Mouse (Mus musculus): ENCODE measurements around the gene Rhbdf1. TPM values are rescaled to one million over a fixed set of nuclear protein-coding genes. Genes with fewer than 3 reads are reported as not detected.
A peak's percentile ranks its signal among the peaks of the same experiment; 100 is the strongest.

Rhbdf1 gene
- polyA plus RNA-seq, 1 experiment = 56.7 TPM

GRCm38 (mm10) chr11:32226124-32226871 lies 4.2 kb upstream of the Rhbdf1 start, which contains the start of gene Mpg:
Mpg (plus strand) TSS chr11:32226505.
- Histone ChIP-seq H3K27me3 (ENCODE audit: control insufficient read depth, insufficient read depth, low read length) (no peaks in the 10 kb centered on the region), H3K4me3 (ENCODE audit: low read depth, low read length) (peak within 1 kb of the TSS; percentile 98), H3K4me1 (ENCODE audit: control insufficient read depth, insufficient read depth, insufficient read length, low read length) (peaks cover 29% of the 10 kb centered on the region), H3K27ac (ENCODE audit: insufficient read depth, low read depth, low read length) (peak within 1 kb of the TSS; percentile 71), H3K36me3 (ENCODE audit: control insufficient read depth, insufficient read depth, low read length) (peaks cover 7% of the 10 kb centered on the region; the same call in 1 of the 2 replicates)
- TF ChIP-seq POLR2A (IDR thresholded peaks at IDR 0.05; ENCODE audit: low read depth, low read length) (peak; percentile 95), CTCF (IDR thresholded peaks at IDR 0.05; ENCODE audit: extremely low read depth, insufficient read length, insufficient replicate concordance, low read depth, low read length) (no peak)
- 3% methylated on average over 47 of the region's 47 CpGs for WGBS

- peak overlapping the region; percentile 71 for H3K27ac ChIP-seq (ENCODE audit: insufficient read depth, low read depth, low read length)
- WGBS = 38% methylated on average over 7 of the region's 7 CpGs
- TF ChIP-seq CTCF (IDR thresholded peaks at IDR 0.05; ENCODE audit: extremely low read depth, insufficient read length, insufficient replicate concordance, low read depth, low read length) (no peak), POLR2A (IDR thresholded peaks at IDR 0.05; ENCODE audit: low read depth, low read length) (no peak)
- no peak overlapping the region for H3K4me3 ChIP-seq (ENCODE audit: low read depth, low read length)
- no peaks in the 10 kb centered on the region for H3K27me3 ChIP-seq (ENCODE audit: control insufficient read depth, insufficient read depth, low read length)
- H3K36me3 ChIP-seq (ENCODE audit: control insufficient read depth, insufficient read depth, low read length) = peaks cover 3% of the 10 kb centered on the region; the same call in 1 of the 2 replicates
- peaks cover 31% of the 10 kb centered on the region for H3K4me1 ChIP-seq (ENCODE audit: control insufficient read depth, insufficient read depth, insufficient read length, low read length)
Measured at GRCm38 (mm10) chr11:32225222-32226104, 3.4 kb upstream of the Rhbdf1 start.

GRCm38 (mm10) chr11:32224468-32225139 lies 2.5 kb upstream of the Rhbdf1 start:
- Histone ChIP-seq H3K27ac (ENCODE audit: insufficient read depth, low read depth, low read length) (peak overlapping the region; percentile 71), H3K4me3 (ENCODE audit: low read depth, low read length) (no peak overlapping the region), H3K27me3 (ENCODE audit: control insufficient read depth, insufficient read depth, low read length) (no peaks in the 10 kb centered on the region), H3K36me3 (ENCODE audit: control insufficient read depth, insufficient read depth, low read length) (no peaks in the 10 kb centered on the region), H3K4me1 (ENCODE audit: control insufficient read depth, insufficient read depth, insufficient read length, low read length) (peaks cover 31% of the 10 kb centered on the region)
- no peak for TF ChIP-seq CTCF (IDR thresholded peaks at IDR 0.05; ENCODE audit: extremely low read depth, insufficient read length, insufficient replicate concordance, low read depth, low read length)
- no peak for TF ChIP-seq POLR2A (IDR thresholded peaks at IDR 0.05; ENCODE audit: low read depth, low read length)
- 2% methylated on average over 4 of the region's 4 CpGs for WGBS

GRCm38 (mm10) chr11:32223297-32223967 lies 1.3 kb upstream of the Rhbdf1 start:
- H3K36me3 ChIP-seq (ENCODE audit: control insufficient read depth, insufficient read depth, low read length) = no peaks in the 10 kb centered on the region
- H3K4me3 ChIP-seq (ENCODE audit: low read depth, low read length) = no peak overlapping the region
- peaks cover 31% of the 10 kb centered on the region for H3K4me1 ChIP-seq (ENCODE audit: control insufficient read depth, insufficient read depth, insufficient read length, low read length)
- TF ChIP-seq POLR2A (IDR thresholded peaks at IDR 0.05; ENCODE audit: low read depth, low read length) (no peak), CTCF (IDR thresholded peaks at IDR 0.05; ENCODE audit: extremely low read depth, insufficient read length, insufficient replicate concordance, low read depth, low read length) (0 out of 2 replicates have a peak, but pooled peaks have one; percentile 6)
- WGBS = 70% methylated on average over 4 of the region's 4 CpGs
- H3K27me3 ChIP-seq (ENCODE audit: control insufficient read depth, insufficient read depth, low read length) = no peaks in the 10 kb centered on the region
- no peak overlapping the region for H3K27ac ChIP-seq (ENCODE audit: insufficient read depth, low read depth, low read length)

GRCm38 (mm10) chr11:32222570-32223194 lies 582 bp upstream of the Rhbdf1 start:
- 5% methylated on average over 21 of the region's 21 CpGs for WGBS
- Histone ChIP-seq H3K4me3 (ENCODE audit: low read depth, low read length) (peak overlapping the region; percentile 74), H3K4me1 (ENCODE audit: control insufficient read depth, insufficient read depth, insufficient read length, low read length) (peaks cover 31% of the 10 kb centered on the region), H3K36me3 (ENCODE audit: control insufficient read depth, insufficient read depth, low read length) (no peaks in the 10 kb centered on the region), H3K27me3 (ENCODE audit: control insufficient read depth, insufficient read depth, low read length) (no peaks in the 10 kb centered on the region), H3K27ac (ENCODE audit: insufficient read depth, low read depth, low read length) (peak overlapping the region; percentile 33)
- TF ChIP-seq CTCF (IDR thresholded peaks at IDR 0.05; ENCODE audit: extremely low read depth, insufficient read length, insufficient replicate concordance, low read depth, low read length) (no peak), POLR2A (IDR thresholded peaks at IDR 0.05; ENCODE audit: low read depth, low read length) (no peak)
